Mouse (Mus musculus): ENCODE data around the gene Gm3194.
"Not testable (repeated sequence)": the region's sequence is repeated elsewhere in the genome, so short reads cannot be mapped to it uniquely, and the experiment has no call there.

Gm3194 gene

GRCm38 (mm10) chr14:5455367-5455766, at the start of gene Gm3194:
Gene Gm3194 (minus strand): TSS chr14:5455467.
- DNase-seq: not testable (repeated sequence)

- not testable (repeated sequence) for DNase-seq
Observed at GRCm38 (mm10) chr14:5501374-5501773, 46.1 kb upstream of the Gm3194 start, which contains the start of gene Gm3488. Gene Gm3488 (plus strand): TSS chr14:5501674.

GRCm38 (mm10) chr14:5483907-5484306, 28.6 kb upstream of the Gm3194 start, which contains the start of gene Gm3187:
Gene Gm3187 (plus strand): TSS chr14:5484207.
- DNase-seq: not testable (repeated sequence)

- not testable (repeated sequence) for DNase-seq
Observed at GRCm38 (mm10) chr14:5477730-5478129, 22.5 kb upstream of the Gm3194 start, which contains the start of gene Gm8246. Gene Gm8246 (minus strand): TSS chr14:5477830.

- DNase-seq: not testable (repeated sequence)
Observed at GRCm38 (mm10) chr14:5460469-5460868, 5.2 kb upstream of the Gm3194 start.

GRCm38 (mm10) chr14:5388949-5389348, 66.3 kb downstream of the Gm3194 start, which contains the start of gene Gm3500:
Gene Gm3500 (minus strand): TSS chr14:5389049.
- not testable (repeated sequence) for DNase-seq
